Mouse (Mus musculus) small intestine, adult 10 weeks (tissue): ENCODE data around the gene Grb2. TPM values are rescaled to one million over a fixed set of nuclear protein-coding genes. Genes with fewer than 3 reads are reported as not detected.

Experiments
- polyA plus RNA-seq: library from polyadenylated mRNA; stranded (reverse); fragments of 350-450 nt; fragmentation: Illumina TruSeq; extraction: RNeasy Lipid Tissue Mini Kit (QIAGEN cat#74804); gene quantifications from one replicate; pipeline ENCODE4 v1.2.3, GENCODE M21; 2014; ENCODE audit warnings: low replicate concordance

Gene Grb2
- polyA plus RNA-seq = 83.4 TPM

DNA sequence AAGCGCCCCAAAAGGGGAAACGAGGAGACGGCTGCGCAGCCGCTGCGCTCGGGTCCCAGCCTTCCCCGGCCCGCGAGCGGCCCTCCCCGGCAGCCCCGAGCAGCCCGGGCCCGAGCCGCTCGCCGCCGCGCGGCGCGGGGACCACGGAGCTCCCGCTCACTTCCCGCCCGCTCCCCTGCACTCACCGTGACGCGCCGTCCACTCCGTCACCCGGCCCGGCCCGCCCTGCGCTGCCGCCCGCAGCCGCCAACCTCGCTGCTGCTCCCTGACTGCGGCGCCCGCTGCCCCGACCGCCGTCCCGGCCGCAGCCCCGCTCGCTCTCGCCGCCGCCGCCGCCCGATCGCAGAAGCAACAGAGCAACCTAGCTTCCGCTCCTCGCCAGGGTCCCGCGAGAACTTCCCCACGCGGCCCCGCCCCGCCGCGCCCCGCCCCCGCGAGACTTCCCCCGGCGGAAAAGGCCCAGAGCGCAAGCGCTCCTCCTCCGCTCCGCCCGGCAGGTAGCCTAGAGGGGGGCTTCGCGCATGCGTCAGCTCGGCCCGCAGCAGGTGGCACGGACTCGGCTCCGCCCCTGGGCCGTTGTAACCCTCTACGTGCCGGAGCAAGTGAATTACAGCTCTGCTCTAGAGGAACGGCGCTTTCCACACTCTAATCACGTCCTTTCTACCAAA lies at the start of gene Grb2:
Grb2 (minus strand) TSS at position 389 of the 668 bp plus-strand sequence.

DNA sequence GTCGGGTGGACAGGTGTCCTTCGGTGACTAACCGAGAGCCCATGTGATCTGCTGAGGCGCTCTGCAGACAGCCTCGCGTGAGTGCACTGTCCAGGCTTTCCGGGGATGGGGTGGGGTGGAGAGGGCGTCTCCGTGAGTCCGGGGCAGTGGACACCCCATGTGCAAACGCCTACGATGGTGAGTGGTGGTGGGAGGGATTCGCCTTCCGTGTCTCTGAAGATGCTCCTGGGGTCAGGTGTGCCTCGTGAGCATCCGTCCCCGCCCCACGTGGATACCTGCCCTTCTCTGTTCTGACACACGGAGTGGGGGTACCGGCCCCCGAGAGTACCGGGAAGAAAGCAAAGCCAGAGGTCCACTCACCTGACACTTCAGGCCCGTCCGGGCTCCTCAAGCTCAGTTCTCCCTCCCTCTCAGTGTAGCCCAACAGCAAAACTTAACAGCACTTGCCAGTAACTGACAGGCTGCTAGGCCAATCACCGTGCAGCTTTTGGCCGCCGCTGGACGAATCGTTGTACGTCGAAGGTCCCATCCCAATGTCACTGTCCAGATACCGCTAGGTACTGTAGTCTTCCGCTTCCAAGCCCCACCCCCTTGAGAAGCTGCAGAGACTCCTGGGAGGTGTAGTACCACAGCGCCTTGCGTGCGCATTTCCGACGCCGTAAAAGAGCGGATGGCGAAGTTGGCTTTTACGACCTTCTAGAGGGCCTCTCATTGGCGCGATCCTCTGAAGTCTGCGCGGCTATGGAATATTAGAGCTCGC lies 80.5 kb downstream of the Grb2 start, which contains the start of gene Slc25a19:
Slc25a19 (minus strand) TSS at position 591 of the 760 bp plus-strand sequence.

DNA sequence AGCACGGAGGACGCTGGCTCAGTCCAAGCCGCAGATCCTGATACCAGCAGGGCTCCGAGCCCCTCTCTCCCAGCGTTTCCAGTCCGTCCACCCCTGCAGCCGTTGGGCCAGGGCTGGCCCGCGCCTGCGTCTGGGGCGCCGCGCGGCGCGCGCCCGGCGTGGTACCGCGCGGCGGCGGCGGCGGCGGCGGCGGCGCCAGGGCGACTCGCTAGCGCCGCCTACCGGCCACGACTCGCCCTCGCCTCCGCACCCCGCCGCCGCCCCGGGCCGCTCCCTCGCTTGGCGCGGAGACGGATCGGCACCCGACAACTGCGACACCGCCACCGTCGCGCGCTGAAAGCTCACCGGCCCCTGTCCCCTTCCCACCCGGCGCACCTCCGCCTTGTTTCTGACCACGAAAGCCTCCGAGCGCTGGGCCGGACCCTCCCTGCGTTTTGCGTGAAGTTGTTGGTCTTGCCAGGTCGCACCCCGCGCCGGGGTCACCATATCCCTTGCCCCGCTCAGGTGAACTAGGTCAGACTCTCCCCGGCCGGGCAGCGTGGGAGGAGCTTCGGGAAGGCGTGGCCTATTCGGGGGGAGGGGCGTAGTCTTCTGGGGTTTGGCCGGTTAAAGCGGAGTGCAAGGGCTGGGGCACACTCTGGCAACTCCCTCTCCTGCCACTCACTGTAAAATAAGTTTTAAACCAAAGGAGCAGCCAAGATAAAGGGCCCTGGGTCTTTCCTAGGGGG lies 95.8 kb downstream of the Grb2 start, which contains the start of gene Mif4gd:
Mif4gd (minus strand) TSS at position 560 of the 728 bp plus-strand sequence.

DNA sequence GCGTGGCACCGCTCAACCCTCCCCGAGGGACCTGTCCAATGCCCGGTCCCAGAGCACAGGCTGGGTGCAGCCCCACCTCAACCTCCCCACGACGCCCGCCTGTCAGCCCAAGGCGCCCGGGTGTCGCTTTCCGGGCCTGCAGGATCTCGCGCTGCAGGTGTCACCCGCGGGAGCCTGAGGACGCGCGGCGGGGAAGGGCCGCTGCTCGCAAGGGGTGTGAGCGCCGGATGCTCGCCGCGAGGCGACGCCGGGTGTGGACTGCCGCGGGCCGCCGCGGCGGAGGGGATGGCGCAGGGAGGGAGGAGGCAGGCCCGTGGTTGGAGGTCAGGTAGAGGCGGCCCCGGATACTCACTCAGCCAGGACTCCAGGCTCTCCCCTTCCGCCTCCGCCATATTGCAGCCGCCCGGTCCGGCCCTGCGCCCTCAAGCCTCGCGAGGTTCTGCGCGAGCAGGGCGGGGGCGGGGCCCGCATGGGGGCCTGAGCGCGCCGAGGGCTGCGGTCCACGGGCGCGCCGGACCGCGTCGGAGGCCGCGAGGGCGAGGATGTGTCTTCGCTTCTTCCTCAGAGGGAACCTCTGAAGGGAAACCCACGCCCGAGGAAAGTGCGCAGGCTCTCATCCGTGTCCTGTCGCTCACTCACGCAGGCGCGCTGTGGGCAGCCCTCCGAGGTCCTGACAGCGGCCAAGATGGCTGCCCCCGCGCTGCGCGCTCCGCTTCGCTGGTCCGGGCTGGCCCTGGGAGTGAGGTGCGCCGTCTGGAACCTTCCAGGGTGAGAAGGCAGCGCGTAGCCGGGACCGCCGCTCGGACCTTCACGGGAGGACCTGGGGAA lies 104.7 kb downstream of the Grb2 start, which contains the start of the genes Mrps7 and Gga3:
Mrps7 (plus strand) TSS at position 450 of the 828 bp plus-strand sequence.
Gga3 (minus strand) TSS at position 576 of the 828 bp plus-strand sequence.

Other genes with a start within 250 kb of the Grb2 start
- 33.5 TPM for gene Slc16a5, start 246.1 kb downstream of the Grb2 start, polyA plus RNA-seq
- gene Armc7, start 232.9 kb downstream of the Grb2 start, polyA plus RNA-seq = 0.19 TPM
- gene Nt5c, start 216.7 kb downstream of the Grb2 start, polyA plus RNA-seq = 1.3 TPM
- gene Jpt1, start 194.2 kb downstream of the Grb2 start, polyA plus RNA-seq = 47.8 TPM
- 992 TPM for gene Sumo2, start 172.3 kb downstream of the Grb2 start, polyA plus RNA-seq
- gene Nup85, start 144.2 kb downstream of the Grb2 start, polyA plus RNA-seq = 15.1 TPM
- 2.0 TPM for gene Mrps7, start 104.7 kb downstream of the Grb2 start, polyA plus RNA-seq
- gene Gga3, start 104.5 kb downstream of the Grb2 start, polyA plus RNA-seq = 2.8 TPM
- 16.5 TPM for gene Mif4gd, start 95.6 kb downstream of the Grb2 start, polyA plus RNA-seq
- 2.2 TPM for gene Slc25a19, start 80.3 kb downstream of the Grb2 start, polyA plus RNA-seq
- 0.59 TPM for gene Tmem94, start 56.8 kb upstream of the Grb2 start, polyA plus RNA-seq
- 0.26 TPM for gene Caskin2, start 105.0 kb upstream of the Grb2 start, polyA plus RNA-seq
- not detected for gene Tsen54, start 106.1 kb upstream of the Grb2 start, polyA plus RNA-seq
- gene Llgl2, start 115.5 kb upstream of the Grb2 start, polyA plus RNA-seq = 3.8 TPM
- 14.8 TPM for gene Myo15b, start 149.8 kb upstream of the Grb2 start, polyA plus RNA-seq
- not detected for gene Smim5, start 191.4 kb upstream of the Grb2 start, polyA plus RNA-seq
- gene Smim6, start 203.4 kb upstream of the Grb2 start, polyA plus RNA-seq = 1.3 TPM
- gene Sap30bp, start 224.7 kb upstream of the Grb2 start, polyA plus RNA-seq = 2.9 TPM
- gene Recql5, start 224.9 kb upstream of the Grb2 start, polyA plus RNA-seq = 1.3 TPM